Mouse (Mus musculus) E14TG2a.4 (cell line): ENCODE data around the gene Sdhc.

ENCODE experiments used
- CTCF ChIP-seq: conservative IDR thresholded peaks from 2 replicates; pipeline ENCODE4 v1.5.1; 2014; ENCODE audit warnings: low read length
- POU5F1 ChIP-seq: IDR thresholded peaks from 2 replicates; pipeline ENCODE4 v1.6.1; 2014; ENCODE audit warnings: low read length, borderline replicate concordance

- no peak for TF ChIP-seq CTCF
- no peak for TF ChIP-seq POU5F1
Observed at GRCm38 (mm10) chr1:171121839-171122238, 28.6 kb downstream of the Sdhc start.
